Mouse (Mus musculus) CH12F3 (cell line): Measurements from ENCODE around the gene Olfr1056.
"Not testable (repeated sequence)": the region's sequence is repeated elsewhere in the genome, so short reads cannot be mapped to it uniquely, and the experiment has no call there.

Source experiments
- in situ Hi-C: fragments of 300-500 bp; cut with MboI; formaldehyde crosslinking; loops from 2 replicates; pipeline ENCODE4 v1.14.3; 2020; ENCODE audit warnings: low sequenced_read_pairs

The Olfr1056 gene

DNA sequence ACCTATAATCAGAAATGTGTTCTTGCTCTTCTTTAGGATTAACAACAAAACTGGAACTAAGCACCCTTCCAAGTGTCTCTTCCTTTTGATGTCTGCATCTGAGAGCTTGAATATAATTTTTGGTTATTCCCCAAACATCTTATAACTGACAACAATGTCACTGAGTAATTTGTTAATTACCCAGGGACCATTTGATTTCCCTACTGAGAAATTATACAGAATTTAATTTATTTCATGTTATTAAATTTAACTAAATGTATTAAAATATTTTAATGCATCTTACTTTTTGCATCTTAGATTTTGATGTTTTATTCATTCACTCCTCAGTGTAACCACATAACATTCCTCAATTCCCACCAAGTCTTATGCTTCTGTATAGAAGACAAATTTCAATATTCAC, at the start of gene Olfr1056:
TSS of gene Olfr1056 (minus strand) at position 101 of the 400 bp plus-strand sequence.
- in situ Hi-C loops: no loop called here

DNA sequence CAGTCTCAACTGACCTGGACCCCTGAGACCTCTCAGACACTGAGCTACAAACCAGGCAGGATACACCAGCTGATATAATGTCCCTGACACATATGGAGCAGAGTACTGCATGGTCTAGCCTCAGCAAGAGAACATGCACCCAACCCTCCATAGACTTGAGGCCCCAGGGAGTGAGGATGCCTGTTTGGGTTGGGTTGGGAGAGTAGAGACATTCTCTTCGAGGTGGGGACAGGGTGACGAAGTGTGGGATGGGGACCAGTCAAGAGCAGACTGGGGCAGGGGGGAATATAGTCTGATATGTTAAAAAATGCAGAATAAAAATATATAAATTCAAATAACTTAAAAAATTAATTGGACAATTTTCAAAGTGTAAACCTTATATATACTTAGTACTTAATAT, 32.8 kb upstream of the Olfr1056 start:
- in situ Hi-C loops: no loop called here

DNA sequence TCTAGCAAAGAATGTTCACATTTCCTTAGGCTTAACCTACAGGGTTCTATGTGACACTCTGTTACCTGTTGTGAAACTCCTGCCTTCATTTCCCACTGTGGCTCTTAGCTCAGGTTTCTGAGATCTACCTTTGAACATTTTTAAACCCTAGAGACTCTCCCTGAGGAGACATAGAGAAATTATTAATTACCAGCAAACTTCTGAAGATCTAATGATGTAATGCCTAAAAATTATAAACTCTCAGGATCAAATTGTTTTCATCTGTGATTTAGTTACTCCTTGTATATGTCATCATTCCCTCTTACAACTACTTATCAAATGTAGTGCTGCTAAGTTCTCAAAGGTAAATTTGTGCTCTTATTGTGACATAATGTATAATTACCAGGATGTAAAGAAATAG, 26.2 kb upstream of the Olfr1056 start, which contains the start of gene Olfr1058:
TSS of gene Olfr1058 (minus strand) at position 101 of the 400 bp plus-strand sequence.
- in situ Hi-C loops: not testable (repeated sequence)

DNA sequence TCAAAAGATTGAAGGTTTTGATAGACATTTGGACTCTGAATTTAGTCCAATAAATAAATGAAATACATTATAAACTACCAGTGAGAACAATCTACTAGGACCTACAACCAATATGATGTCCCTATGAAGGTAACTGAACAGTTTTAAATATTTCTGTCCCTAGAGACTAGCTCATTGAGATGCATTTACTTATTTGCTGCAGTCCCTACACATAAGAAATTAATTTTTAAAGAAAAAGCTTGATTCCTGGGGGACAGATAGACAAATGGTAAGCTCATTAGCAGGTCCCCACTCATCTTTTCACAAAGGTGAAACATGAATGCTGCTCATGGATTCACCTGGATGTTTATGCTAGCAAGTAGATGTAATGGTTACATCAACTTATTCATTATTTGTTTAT, 16.0 kb upstream of the Olfr1056 start, which contains the start of gene Olfr1057:
TSS of gene Olfr1057 (minus strand) at position 101 of the 400 bp plus-strand sequence.
- in situ Hi-C loops: no loop called here

DNA sequence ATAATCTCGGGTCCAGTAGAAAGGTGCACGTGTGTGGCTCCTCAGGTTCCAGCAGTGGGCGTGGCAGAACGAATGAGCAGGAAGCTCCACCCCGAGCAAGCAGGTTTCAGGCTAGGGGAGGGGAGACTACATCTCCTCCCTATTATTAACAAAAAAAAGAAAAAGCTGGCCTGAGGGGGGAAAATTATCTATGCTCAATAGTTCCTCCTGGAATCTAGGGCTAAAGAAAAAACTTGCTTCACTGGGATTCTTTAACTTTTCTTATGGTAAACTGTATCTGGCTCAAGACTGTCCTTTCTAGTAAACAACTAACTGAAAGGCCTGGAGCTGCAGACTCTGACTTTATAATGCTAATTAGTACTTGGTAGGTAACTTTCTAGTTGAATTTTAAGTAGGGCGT, 4.1 kb upstream of the Olfr1056 start:
- in situ Hi-C loops: not testable (repeated sequence)

DNA sequence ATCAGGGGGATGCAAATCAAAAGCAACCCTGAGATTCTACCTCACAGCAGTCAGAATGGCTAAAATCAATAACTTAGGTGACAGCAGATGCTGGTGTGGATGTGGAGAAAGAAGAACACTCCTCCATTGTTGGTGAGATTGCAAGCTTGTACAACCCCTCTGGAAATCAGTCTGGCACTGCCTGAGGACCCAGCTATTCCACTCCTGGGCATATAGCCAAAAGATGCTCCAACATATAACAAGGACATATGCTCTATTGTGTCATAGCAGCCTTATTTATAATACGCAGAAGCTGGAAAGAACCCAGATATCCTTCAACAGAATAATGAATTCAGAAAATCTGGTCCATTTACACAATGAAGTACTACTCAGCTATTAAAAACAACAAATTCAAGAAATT, 10.5 kb downstream of the Olfr1056 start:
- in situ Hi-C loops: not testable (repeated sequence)

DNA sequence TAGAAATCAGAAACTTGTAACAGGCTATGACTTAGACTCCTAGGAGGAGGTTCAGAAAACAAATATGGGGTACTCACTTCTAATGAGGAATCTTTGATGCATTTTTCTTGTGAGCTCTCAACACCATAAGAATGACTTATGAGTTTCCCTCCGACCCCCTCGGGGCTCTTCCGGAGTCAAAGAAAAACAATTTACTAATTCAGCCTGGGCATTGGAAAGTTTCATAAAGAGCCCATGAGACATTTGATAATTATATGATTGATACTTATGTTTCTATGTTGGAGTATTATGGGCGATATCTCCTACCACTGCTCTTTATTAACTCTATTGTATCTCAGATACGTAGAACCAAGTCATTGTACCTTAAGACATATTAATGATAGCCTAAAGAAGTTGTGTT, 12.1 kb downstream of the Olfr1056 start, which contains the start of gene Olfr1055:
TSS of gene Olfr1055 (minus strand) at position 101 of the 400 bp plus-strand sequence.
- in situ Hi-C loops: no loop called here

DNA sequence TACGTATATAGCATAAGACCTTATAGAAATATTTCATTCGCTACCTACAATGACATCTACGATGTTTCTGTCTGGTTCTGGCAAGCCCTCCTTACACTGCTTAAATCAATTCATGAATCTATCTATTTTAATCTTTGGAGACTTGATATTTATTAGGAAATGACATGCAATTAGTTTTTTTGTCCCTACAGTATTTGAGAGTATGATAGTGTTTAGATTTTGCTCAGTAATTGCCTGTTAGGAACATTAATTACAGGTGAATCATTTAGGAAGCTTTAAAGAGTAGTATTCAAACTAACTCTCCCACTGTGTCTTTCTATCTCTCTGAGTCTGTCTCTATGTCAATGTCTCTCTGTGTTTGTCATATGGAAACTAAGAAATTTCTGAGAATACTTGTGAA, 26.9 kb downstream of the Olfr1056 start, which contains the start of gene Olfr1054:
TSS of gene Olfr1054 (minus strand) at position 101 of the 400 bp plus-strand sequence.
- in situ Hi-C loops: no loop called here

DNA sequence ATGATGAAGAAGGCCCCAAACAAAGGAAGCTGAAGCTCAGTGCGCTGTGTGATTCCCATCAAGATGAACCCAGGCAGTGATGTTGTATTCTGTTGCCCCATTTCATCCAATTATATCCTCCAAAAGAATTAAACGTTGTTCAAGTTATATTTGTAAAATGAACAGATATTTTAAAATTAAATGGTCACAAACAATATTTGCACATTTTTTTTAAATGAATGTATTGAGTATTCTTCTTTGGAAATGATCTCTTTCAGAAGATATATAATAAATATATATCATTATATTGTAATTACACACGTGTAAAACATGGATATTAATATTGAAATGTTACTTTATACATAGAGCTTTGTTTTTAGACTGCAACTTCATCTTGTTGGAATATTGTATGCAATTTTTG, 47.1 kb downstream of the Olfr1056 start, which contains the start of gene Olfr1053:
TSS of gene Olfr1053 (minus strand) at position 101 of the 400 bp plus-strand sequence.
- in situ Hi-C loops: no loop called here
